Mouse (Mus musculus): ENCODE results near the gene Amn.

Gene Amn

DNA sequence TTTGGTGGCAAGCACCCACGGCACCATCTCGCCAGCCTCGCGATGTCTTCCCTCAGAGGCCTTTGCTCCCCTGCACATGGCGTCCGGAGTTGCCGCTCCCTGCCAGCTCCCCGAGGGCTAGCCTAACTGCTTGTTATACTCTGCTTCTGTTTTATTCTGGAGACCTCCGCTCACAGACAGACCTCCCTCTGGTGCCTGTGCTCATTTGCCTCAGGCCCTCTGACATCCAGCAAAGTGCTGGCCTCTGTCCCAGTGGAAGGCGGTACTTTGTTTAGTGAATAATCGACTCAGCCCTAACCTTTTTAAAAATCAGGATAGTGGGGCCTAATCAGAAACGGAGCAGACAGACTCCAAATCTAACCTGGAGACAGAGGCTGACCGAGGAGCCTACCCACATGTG is 50.9 kb downstream of the Amn start:
- in situ Hi-C loops (cut with MboI, MseI), result loop anchor here in 1 of 2 experiments (5.0 kb wide), 1 partner anchor 90 kb away; no protein-coding TSS in a partner anchor

DNA sequence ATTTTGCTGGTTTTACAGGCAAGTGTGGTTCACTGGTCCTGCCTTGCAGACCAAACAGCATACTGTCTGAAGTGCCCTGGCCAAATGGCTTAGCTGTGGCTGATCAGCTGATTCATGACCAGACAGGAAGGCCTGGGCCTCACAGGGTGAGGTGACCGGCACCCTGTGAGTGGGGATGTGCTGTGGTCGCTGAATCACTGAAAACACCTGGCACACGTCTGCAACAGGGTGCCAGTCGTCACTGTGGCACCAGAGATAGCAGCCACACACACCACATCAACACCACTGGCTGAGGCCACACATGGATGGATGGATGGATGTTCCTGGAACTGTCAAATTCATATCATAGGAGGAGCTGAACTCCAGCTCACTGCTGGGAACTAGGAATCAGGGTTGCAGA is 52.5 kb downstream of the Amn start:
- in situ Hi-C loops (cut with MboI, MseI), result loop anchor here in 1 of 2 experiments (5.0 kb wide), 1 partner anchor 91 kb away; no protein-coding TSS in a partner anchor

DNA sequence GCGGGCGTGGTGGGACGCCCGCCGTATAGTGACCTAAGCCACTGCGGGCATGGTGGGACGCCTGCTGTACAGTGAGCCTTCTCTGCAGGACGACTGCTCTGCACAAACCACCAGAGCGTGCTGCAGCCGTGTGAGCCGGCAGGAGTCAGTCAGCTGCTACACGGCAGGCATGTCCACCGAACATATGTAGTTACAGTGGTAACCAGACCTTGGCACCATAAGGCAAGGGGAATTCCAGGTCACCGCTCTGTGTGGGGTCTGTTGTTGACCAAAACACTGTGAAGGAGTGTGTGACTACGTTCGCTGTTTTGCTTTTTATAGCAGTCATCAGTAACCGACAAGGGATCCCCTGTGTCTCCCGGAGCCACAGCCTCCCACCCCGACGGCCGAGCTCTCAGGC is 53.6 kb downstream of the Amn start:
- in situ Hi-C loops (cut with MboI, MseI), result loop anchor here in 1 of 2 experiments (5.0 kb wide), 1 partner anchor 92 kb away; no protein-coding TSS in a partner anchor

DNA sequence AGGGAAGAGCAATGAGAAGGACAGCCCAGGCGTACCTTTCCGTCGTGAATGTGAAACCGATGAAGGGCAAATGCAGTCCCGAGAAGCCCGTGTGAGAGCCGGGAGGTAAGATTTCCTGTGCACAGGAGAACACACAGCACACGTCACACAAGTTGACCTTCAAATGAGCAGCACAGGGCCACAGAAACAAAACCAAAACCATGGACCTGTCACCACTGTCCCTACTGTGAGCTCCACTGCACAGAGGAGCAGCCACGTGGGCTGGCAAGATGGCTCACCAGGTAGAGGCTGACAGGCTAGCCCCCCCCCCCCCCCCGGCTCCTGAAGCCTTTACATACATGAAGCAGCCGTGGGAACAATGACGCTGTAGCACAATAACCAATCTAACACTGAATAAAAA is 54.1 kb downstream of the Amn start:
- in situ Hi-C loops (cut with MboI, MseI), result loop anchor here in 1 of 2 experiments (5.0 kb wide), 1 partner anchor 93 kb away; no protein-coding TSS in a partner anchor

DNA sequence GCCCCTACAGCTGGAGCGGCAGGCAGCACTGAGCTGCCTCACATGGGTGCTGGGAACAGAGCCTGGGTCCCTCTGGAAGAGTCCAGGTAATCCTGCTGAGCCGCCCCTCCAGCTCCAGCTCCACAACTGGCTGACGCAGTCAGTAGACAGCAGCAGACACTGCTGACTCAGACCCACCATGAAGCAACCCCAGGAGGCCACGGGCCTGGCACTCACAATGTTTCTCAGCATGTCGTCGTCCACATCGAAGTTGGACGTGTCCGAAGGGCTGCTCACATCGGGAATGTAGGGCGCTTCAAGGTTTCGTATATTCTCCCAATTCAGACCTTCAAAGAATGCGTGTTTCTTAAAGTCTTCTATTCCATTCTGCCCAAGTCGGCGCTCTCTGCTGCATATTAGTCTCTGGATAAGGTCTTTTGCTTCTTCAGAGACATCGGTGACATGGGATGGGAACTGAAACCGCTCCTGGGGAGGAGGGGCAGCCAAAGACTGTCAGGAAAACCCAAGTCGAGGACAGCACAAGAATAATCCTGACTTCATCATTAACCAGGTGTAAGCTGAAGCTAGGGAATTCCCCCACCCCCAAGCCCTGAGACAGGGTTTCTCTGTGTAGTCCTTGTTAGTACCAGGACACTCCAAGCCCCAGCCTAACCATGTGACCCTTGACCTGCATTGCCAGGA is 55.0 kb downstream of the Amn start:
- in situ Hi-C loops (cut with MboI, MseI), result no loop called here
